Mouse (Mus musculus) left cerebral cortex, postnatal 10 days (tissue): ENCODE measurements around the gene Cd180. TPM values are rescaled to one million over a fixed set of nuclear protein-coding genes. Genes with fewer than 3 reads are reported as not detected.

Experiments
- DNase-seq, 2 experiments: peaks; one replicate each; pipeline ENCODE4 v3.0.0; 2021 to 2022; ENCODE audit warnings: low spot score in 2 of 2, mixed read lengths in 1 of 2; ENCODE audit errors: extremely low spot score in 1 of 2
- intact Hi-C: fragments of 180-260 bp; cut with DNase I; formaldehyde crosslinking; loops from one replicate; pipeline ENCODE4 v1.15.1; 2025
- total RNA-seq, 2 experiments: library from RNA; stranded (reverse); gene quantifications; 2 replicates each; pipeline ENCODE4 v1.2.3; 2021

Gene Cd180
- total RNA-seq, 2 experiments from 2014 or later: 3.6 to 3.9 TPM

DNA sequence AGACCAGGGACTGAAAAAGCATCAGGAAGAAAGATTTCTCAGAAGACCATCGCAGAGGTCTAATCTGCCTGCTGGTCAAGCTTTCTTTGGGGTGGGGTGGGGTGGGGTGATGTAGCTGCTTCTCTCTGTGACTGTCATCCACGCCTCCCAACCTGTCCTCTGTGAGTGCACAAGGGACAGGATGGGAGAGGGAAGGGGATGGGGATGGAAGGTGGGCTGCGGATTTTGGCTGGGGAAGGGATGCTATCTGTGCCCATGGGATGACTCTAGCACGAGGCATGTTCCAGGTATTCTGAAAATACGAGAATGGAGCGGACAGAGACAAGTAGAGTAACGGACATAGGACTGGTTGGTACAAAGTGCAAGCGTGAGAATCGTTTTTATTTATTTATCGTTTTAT lies 68.8 kb downstream of the Cd180 start:
- intact Hi-C loops: no loop called here
- DNase-seq: no peak

GRCm38 (mm10) chr13:102764218-102764617 lies 70.9 kb downstream of the Cd180 start:
- no peak for DNase-seq
- intact Hi-C loops: no loop called here

- no peak for DNase-seq
- intact Hi-C loops: no loop called here
These were observed 71.9 kb downstream of the Cd180 start for GRCm38 (mm10) chr13:102765216-102765615.

GRCm38 (mm10) chr13:102767110-102767509 lies 73.8 kb downstream of the Cd180 start:
- DNase-seq: no peak
- intact Hi-C loops: no loop called here

- intact Hi-C loops: no loop called here
- DNase-seq: no peak
These were observed 75.2 kb downstream of the Cd180 start for GRCm38 (mm10) chr13:102768512-102768911.

DNA sequence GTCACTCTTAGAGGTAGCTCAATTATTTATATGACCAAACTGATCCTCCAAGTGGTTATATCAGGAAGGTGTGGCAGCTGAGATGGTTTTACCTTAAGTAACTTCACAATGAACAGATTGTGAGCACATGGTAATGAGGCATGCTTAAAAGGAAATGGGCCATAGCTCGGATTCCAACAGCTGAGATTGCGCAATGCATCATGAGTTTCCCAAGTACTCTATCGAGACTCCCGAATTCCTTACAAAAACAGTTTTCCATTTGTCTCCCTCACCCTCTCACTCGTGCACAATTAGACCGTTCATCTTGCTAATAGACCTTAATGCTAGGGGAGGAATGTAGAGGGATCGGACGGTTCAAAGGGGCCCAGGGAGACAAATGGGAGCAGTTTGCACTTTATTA lies 76.8 kb downstream of the Cd180 start:
- intact Hi-C loops: no loop called here
- DNase-seq: no peak

- DNase-seq: no peak
- intact Hi-C loops: no loop called here
These were observed 79.8 kb downstream of the Cd180 start for GRCm38 (mm10) chr13:102773169-102773568.

- intact Hi-C loops: no loop called here
These were observed 81.4 kb downstream of the Cd180 start for GRCm38 (mm10) chr13:102774786-102775201.

DNA sequence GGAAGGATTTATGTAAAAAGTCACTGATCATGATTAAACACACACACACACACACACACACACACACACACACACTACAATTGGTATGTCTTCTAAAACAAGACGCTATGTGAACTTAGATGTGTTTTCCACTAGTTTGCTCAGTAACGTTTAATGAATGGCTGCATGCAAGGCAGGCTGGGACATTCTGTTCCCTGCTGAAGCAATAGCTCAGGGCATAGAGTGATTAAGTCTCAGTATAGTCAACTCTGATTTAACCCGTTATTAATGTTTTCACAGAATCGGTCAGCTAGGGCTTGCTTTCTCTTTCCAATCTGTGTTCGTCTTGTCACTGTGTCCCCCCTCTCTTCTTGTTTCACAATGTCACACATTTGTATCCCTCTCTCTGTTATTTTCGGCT lies 82.1 kb downstream of the Cd180 start:
- DNase-seq: no peak
- intact Hi-C loops: no loop called here

More at GRCm38 (mm10) chr13:102774786-102775201, 81.4 kb downstream of the Cd180 start:
- DNase-seq: no peak

- intact Hi-C loops: no loop called here
- DNase-seq: no peak
These were observed 85.5 kb downstream of the Cd180 start for GRCm38 (mm10) chr13:102778859-102779258.

DNA sequence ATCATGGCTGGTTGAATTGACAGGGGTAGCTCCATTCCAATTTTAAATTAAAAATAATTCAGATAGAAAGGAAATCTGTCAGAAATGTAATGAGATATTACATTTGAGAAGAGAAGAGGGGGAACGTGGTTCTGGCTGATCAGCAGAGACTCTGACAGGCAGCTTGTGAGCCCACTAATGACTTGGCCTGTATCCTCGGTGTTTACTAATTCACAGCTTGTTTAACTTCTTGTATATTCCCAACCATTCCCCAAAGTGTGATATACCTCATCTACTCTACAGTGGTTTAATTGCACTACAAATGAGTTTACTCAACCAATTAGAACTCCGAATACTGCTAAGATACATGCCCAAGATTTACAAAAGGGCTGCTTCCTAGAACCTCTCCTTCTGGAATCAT lies 85.9 kb downstream of the Cd180 start:
- DNase-seq: no peak
- intact Hi-C loops: no loop called here

- DNase-seq: no peak
- intact Hi-C loops: no loop called here
These were observed 90.4 kb downstream of the Cd180 start for GRCm38 (mm10) chr13:102783531-102784310.

DNA sequence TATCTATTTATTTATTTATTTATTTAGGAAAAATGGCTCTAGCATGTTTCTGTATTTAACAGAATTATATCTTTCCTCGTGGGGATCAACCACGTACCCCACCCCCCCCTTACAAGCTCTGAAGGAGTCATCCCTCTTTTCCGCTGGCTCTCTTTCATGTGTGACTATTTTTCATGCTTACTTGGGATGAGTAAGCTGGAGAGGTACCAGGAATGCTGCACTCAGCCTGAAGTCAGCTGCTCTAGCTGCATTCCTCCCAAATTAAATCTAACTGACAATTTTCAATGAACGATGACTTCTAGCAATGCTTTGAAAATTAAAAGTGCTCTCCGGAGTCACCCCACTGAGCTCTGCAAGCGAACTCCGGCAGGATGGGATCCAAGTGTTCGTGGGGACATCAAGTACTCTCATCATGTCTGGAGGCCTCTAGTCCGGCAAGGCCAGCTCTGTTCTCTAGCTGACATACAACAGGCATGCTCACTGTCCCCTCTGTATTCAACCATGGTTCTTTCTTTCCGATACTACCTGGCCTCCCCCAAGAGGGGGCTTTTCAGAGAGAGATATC lies 93.4 kb downstream of the Cd180 start:
- DNase-seq: no peak
- intact Hi-C loops: no loop called here
